Mouse (Mus musculus): ENCODE measurements around the gene Sema4g. TPM values are rescaled to one million over a fixed set of nuclear protein-coding genes. Genes with fewer than 3 reads are reported as not detected.

The Sema4g gene
- total RNA-seq (2014; fragmentation: Nextera tagmentation) (0.43 TPM in 1 of 2 replicates, not detected in the other), total RNA-seq (2017) (not detected in 2 replicates)

- peak; percentile 50; the same call in 1 of the 2 replicates for ATAC-seq (replicated peaks; ENCODE audit: poor library complexity, severe bottlenecking)
Observed at GRCm38 (mm10) chr19:44988831-44989566, at the start of gene Sema4g. TSS of gene Sema4g (plus strand) at chr19:44989101.

DNA sequence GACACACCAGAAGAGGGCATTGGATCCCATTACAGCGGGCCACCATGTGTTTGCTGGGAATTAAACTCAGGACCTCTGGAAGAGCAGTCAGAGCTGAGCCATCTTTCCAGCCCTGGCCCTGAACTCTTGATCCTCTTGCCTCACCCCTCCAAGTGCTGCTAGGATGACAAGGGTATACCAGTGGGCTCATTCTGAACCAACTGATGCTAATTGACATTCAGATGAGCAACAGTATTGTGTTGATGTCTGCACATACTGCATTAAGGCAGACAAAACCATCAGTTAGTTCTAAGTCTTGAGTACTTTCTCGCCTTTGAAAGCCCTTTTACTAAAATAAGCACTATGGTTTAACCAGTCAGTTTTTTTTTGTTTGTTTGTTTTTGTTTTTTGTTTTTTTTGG is 29.3 kb upstream of the Sema4g start:
- ATAC-seq (replicated peaks; ENCODE audit: poor library complexity, severe bottlenecking), result no peak

- ATAC-seq (replicated peaks; ENCODE audit: poor library complexity, severe bottlenecking), result no peak
Observed at GRCm38 (mm10) chr19:44965978-44966377, 22.9 kb upstream of the Sema4g start.

- no peak for ATAC-seq (replicated peaks; ENCODE audit: poor library complexity, severe bottlenecking)
Observed at GRCm38 (mm10) chr19:44968329-44968728, 20.6 kb upstream of the Sema4g start.

- no peak for ATAC-seq (replicated peaks; ENCODE audit: poor library complexity, severe bottlenecking)
Observed at GRCm38 (mm10) chr19:44976636-44977035, 12.3 kb upstream of the Sema4g start.

GRCm38 (mm10) chr19:44977148-44977547 is 11.8 kb upstream of the Sema4g start:
- no peak for ATAC-seq (replicated peaks; ENCODE audit: poor library complexity, severe bottlenecking)

DNA sequence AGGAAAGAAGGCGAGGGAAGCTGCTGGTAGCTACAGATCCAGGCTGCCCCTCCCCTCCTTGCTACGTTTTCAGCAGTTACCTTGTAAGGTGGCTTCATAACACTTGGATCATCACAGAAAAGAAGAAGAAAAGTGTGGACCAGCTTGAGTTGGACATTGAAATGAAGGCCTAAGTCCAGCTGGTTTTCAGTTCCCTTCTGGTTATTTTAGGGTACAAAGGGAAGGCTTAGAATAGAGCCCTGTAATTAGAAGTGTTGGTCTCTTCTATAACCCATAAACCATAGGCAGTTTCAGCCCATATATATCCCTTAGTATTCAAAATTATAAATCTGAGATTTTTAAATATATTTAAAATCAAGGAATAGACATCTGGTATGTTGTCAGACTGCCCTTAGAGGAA is 8.1 kb upstream of the Sema4g start:
- ATAC-seq (replicated peaks; ENCODE audit: poor library complexity, severe bottlenecking), result no peak

DNA sequence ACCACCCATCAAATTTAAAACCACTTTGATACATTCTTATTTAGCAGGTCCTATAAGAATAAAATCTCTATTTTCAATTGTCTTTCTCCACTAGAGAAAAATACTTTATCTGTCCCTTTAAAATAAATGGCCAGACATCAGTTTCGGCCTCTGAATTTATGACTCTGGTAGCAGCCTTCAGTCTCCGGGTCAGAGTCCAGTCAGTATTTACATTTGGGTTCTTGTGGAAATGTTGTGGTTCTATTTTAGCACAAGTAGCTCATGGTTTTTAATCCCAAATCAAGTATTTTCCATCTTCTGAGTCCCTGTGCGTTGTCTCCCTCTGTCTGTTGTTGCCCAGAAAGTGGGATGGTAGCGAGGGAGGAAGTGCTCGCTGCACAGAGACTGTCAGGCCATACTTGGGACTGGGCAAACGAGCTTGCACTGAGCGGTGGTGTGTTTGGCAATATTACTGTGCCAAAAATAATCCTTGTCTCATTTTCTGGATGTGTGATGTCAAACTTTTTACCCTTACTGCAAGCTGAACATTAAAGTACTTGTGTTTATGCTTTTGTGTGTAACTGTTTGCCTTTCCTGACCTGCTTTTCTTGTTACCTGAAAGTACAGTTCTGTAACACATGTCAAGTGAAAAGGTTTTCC is 6.3 kb upstream of the Sema4g start:
- no peak for ATAC-seq (replicated peaks; ENCODE audit: poor library complexity, severe bottlenecking)

GRCm38 (mm10) chr19:44983366-44983765 is 5.5 kb upstream of the Sema4g start:
- ATAC-seq (replicated peaks; ENCODE audit: poor library complexity, severe bottlenecking), result no peak

DNA sequence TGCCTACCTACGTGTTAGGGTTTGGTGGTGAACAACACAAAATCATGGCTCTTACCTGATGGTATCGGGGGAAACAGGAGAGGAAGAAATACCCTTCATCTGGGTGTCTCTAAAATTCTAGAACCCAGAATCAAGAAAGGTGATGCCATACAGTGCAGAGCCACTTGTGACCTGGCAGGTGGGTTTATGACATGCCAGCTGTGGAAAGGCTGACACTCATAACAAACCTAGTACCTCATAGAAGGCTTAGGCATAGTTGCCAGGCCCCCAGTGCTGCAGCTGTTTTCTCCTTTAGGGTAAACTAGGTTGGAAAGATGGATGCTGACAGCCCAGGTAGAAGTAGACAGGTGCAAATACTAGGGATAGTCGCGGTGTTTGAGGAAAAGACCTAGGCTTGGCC is 4.5 kb upstream of the Sema4g start:
- ATAC-seq (replicated peaks; ENCODE audit: poor library complexity, severe bottlenecking), result no peak

DNA sequence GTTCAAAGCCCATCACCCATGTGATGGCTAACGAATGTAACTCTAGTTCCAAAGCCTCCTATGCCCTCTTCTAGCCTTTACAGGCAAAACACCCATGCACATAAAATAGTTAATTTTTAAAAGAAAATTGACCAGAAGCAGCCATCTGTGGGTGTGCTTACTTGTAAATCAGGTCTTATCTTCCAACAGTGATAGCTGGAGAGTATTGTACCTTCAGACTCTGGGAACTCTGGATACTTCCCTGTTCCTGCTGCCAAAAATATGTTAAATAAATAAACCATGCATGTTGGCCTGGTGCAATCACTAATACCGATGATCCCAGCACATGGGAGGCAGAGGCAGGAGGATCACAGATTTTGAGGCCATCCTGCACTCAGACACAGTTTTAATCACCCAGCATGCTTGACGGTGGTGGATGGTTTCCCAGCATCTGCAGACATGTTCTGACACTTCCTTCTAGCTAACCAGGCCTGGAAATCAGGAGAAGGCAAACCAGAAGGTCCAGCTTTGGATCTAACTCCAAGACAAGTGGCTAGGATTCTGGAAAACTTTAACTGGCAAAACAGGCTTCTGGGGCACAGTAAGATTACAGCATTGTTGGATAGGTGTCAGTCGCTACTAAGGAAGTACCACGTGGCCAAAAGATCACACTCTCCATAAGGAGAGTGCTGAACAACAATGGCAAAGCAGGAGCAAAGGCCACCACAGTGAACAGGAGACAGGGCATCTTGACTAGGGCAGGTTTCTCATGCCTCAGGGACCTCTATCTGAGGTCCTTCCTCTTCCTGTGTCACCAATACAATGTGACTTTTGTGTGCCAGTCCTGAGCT is 3.5 kb upstream of the Sema4g start:
- no peak for ATAC-seq (replicated peaks; ENCODE audit: poor library complexity, severe bottlenecking)

- no peak for ATAC-seq (replicated peaks; ENCODE audit: poor library complexity, severe bottlenecking)
Observed at GRCm38 (mm10) chr19:44987004-44987403, 1.9 kb upstream of the Sema4g start.

- no peak for ATAC-seq (replicated peaks; ENCODE audit: poor library complexity, severe bottlenecking)
Observed at GRCm38 (mm10) chr19:44987851-44988250, 1.1 kb upstream of the Sema4g start.

- ATAC-seq (replicated peaks; ENCODE audit: poor library complexity, severe bottlenecking), result no peak
Observed at GRCm38 (mm10) chr19:44988321-44988720, 580 bp upstream of the Sema4g start.

GRCm38 (mm10) chr19:44989567-44990495 is 930 bp downstream of the Sema4g start:
- ATAC-seq (replicated peaks; ENCODE audit: poor library complexity, severe bottlenecking), result no peak

DNA sequence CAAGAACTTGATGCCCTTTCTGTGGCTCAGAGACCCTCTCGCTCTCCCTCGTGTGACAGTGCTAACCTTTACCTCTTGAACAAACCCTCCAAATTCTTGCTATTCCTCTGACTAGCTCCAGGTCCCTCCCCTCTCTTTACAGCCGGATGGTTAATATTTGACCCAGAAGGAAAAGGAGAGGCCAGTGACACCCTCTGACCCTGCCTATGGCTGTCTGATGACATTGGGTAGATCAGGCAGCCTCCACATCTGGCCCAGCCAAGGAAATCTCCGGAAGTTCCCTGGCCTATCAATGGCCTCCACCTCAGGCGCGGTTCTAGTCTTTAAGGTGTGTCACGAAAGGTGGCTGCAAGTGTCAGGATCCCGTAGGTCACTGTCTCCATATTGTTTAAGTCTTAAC is 2.1 kb downstream of the Sema4g start:
- ATAC-seq (replicated peaks; ENCODE audit: poor library complexity, severe bottlenecking), result no peak

DNA sequence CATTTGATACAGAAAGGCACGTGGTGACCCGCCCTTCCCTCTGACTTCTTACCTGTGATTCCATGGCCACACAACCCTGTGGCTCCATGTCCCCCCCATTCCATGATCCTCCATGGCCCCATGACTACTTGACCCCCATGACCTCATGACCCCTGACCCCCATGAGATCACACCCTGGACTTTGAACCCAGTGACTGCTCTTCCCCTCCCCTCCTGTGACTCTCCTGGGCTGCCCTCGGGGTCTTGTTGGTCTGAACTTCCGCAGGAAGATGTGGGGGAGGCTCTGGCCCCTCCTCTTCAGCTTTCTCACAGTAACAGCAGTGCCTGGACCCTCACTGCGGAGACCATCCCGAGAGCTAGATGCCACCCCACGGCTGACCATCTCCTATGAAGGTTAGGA is 3.3 kb downstream of the Sema4g start:
- no peak for ATAC-seq (replicated peaks; ENCODE audit: poor library complexity, severe bottlenecking)

DNA sequence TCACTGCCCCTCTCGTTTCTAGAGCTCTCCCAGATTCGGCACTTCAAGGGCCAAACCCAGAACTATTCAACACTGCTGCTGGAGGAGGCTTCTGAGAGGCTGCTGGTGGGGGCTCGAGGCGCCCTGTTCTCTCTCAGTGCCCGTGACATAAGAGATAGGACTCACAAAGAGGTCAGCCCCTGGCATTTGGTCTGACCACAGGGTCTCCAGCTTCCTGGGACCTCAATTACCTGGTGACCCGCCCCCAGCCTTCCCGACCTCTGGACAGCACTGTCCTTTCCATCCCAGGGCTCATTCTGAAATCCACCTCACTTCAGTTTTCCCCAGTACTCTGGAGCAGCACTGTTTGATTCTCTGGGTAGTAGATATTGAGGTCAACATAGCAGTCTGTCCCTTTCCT is 3.8 kb downstream of the Sema4g start:
- ATAC-seq (replicated peaks; ENCODE audit: poor library complexity, severe bottlenecking), result no peak

DNA sequence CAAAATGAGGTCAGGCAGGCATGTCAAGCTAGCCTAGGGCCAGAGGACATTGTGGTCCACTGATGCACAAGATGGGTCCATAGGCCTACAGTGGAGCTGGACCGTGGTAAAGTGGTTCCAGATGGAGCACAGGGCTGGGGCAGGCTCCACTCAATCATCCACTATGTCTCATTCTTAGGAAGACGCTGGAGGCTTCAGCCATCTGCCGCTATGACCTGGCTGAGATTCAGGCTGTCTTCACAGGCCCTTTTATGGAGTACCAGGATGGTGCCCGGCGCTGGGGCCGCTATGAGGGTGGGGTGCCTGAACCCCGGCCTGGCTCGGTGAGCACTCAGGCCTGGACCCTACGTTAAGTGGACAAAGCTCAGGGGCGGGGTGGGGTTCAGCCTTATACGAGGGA is 8.9 kb downstream of the Sema4g start:
- no peak for ATAC-seq (replicated peaks; ENCODE audit: poor library complexity, severe bottlenecking)

GRCm38 (mm10) chr19:44999647-45000046 is 10.7 kb downstream of the Sema4g start:
- no peak for ATAC-seq (replicated peaks; ENCODE audit: poor library complexity, severe bottlenecking)

Data from granulocyte monocyte progenitor cell, adult 5-6 weeks (primary cell).